Mouse (Mus musculus) activated CD4-positive, CD25-positive, alpha-beta regulatory T cell, adult 4 months (primary cell): Measurements from ENCODE around the gene Dmrtc1b. TPM values are rescaled to one million over a fixed set of nuclear protein-coding genes. Genes with fewer than 3 reads are reported as not detected.
"Not testable (repeated sequence)": the region's sequence is repeated elsewhere in the genome, so short reads cannot be mapped to it uniquely, and the experiment has no call there.

Experiments used
- ATAC-seq: one replicate; pipeline ENCODE4 v1.8.0; 2017
- polyA plus RNA-seq, 2 experiments: library from polyadenylated mRNA; unstranded; fragments of 100-300 nt; shearing (Covaris generic); gene quantifications; one replicate each; pipeline ENCODE4 v1.2.1; 2017

Gene Dmrtc1b
- not detected for polyA plus RNA-seq

- ATAC-seq: not testable (repeated sequence)
Observed at GRCm38 (mm10) chrX:102707535-102707934, at the start of gene Dmrtc1b, which contains the start of gene Gm9112. TSS of gene Dmrtc1b (plus strand) at chrX:102707865. TSS of gene Gm9112 (minus strand) at chrX:102707635.

DNA sequence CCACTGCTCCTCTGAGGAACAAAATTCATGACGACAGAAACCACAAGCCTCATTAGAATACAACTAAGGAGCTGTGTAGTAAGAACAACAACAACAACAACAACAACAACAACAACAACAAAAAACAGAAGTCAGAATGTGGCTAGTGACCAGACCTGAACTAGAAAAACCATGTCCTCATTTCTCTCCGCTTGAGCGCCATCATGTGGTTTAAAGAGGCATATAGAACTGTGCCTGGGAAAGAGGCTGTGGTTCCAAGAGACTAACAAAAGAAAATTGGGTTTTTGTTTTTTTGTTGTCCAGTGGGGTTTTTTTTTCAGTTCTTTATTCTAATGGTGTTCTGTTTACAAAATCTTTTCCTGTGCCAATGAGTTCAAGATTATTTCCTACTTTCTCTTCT lies 47.0 kb upstream of the Dmrtc1b start:
- no peak for ATAC-seq

DNA sequence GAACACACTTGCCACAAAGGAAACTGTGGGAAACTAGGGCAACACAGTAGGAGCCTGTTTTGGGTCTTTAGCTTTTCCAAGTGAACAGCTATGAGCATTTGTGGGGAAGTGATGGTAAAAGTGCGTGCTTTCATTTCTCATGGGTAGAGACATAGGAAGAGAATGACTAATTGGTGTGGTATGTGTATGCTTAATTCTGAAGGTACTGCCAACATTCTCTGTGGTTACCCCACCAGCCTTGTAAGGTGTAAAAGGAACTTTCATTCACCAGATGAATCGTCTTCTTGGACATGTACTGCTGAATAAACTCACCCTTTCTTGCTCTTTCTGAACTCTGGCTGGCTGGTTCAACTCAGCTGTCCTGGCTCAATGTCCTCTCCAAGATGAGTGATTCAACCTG lies 41.0 kb upstream of the Dmrtc1b start:
- ATAC-seq: no peak

GRCm38 (mm10) chrX:102684706-102685105 lies 23.0 kb upstream of the Dmrtc1b start:
- not testable (repeated sequence) for ATAC-seq

GRCm38 (mm10) chrX:102686872-102687271 lies 20.8 kb upstream of the Dmrtc1b start, which contains the start of gene Gm3880:
TSS of gene Gm3880 (minus strand) at chrX:102686972.
- ATAC-seq: not testable (repeated sequence)

DNA sequence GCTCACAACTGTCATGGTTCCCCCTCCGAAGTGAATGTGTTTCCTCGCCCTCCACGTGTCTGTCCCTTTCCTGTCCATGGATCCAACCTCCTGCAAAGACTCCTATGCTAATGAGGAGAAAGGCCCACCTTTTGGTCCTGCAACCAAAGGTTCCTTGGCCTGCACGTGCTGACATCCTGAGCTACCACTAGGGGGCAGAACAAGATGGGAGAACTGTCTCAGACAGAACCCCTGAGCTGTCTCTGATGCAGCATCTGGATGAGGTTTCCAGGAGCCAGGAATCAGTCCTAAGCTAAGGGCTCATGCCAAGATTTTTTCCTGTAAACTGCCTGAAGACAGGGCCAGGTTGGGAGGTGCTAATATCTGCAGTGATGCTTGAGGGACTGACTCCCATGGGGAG lies 18.4 kb upstream of the Dmrtc1b start:
- ATAC-seq: not testable (repeated sequence)

GRCm38 (mm10) chrX:102700636-102701035 lies 7.0 kb upstream of the Dmrtc1b start:
- not testable (repeated sequence) for ATAC-seq

GRCm38 (mm10) chrX:102724226-102724625 lies 16.6 kb downstream of the Dmrtc1b start:
- ATAC-seq: not testable (repeated sequence)

Other genes starting within 250 kb of the Dmrtc1b start
- 10 to 100 TPM in 1 of 2 experiments, 1 to 10 TPM in 1; 9.7 to 10.0 TPM for gene Hdac8, start 202.5 kb upstream of the Dmrtc1b start, polyA plus RNA-seq
- not detected for gene Phka1, start 63.6 kb upstream of the Dmrtc1b start, polyA plus RNA-seq
- gene Gm3880, start 20.9 kb upstream of the Dmrtc1b start, polyA plus RNA-seq: not detected
- gene Gm9112, start 230 bp upstream of the Dmrtc1b start, polyA plus RNA-seq: not detected
- not detected for gene Dmrtc1c1, start 95.1 kb downstream of the Dmrtc1b start, polyA plus RNA-seq
- not detected for gene Dmrtc1c2, start 146.8 kb downstream of the Dmrtc1b start, polyA plus RNA-seq
- under 1 TPM in 1 of 2 experiments, not detected in 1; 0.33 TPM for gene 1700031F05Rik, start 160.1 kb downstream of the Dmrtc1b start, polyA plus RNA-seq
- gene Dmrtc1a, start 200.8 kb downstream of the Dmrtc1b start, polyA plus RNA-seq: not detected
- not detected for gene 1700011M02Rik, start 201.0 kb downstream of the Dmrtc1b start, polyA plus RNA-seq
- gene 1700018G05Rik, start 220.5 kb downstream of the Dmrtc1b start, polyA plus RNA-seq: not detected